Mouse (Mus musculus): ENCODE results near the gene Ctdnep1. TPM values are rescaled to one million over a fixed set of nuclear protein-coding genes. Genes with fewer than 3 reads are reported as not detected.

The Ctdnep1 gene
- total and polyA plus RNA-seq, 3 experiments: 117 to 136 (median 130) TPM

GRCm38 (mm10) chr11:70029130-70029801 lies 48.3 kb downstream of the Ctdnep1 start:
- DNase-seq: peak; percentile 63

- no peak for DNase-seq
These were observed 49.0 kb downstream of the Ctdnep1 start for GRCm38 (mm10) chr11:70029829-70030550.

- DNase-seq: no peak
These were observed 49.8 kb downstream of the Ctdnep1 start for GRCm38 (mm10) chr11:70030651-70031320.

DNA sequence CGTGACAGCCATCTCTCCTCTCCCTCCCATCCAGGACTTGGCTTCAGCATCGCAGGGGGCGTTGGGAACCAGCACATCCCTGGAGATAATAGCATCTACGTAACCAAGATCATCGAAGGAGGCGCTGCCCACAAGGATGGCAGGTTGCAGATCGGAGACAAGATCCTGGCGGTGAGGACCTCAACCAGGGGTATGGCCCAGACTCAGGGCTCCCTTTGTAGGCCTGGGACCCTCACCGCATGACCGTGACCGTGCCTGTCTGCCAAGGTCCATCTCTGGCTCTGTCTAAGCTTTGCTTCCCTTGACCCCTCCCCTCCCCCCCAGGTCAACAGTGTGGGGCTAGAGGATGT lies 50.3 kb downstream of the Ctdnep1 start:
- no peak for DNase-seq

GRCm38 (mm10) chr11:70038174-70038573 lies 57.2 kb downstream of the Ctdnep1 start:
- DNase-seq: no peak

- DNase-seq: no peak
These were observed 58.7 kb downstream of the Ctdnep1 start for GRCm38 (mm10) chr11:70039631-70040030.

GRCm38 (mm10) chr11:70040184-70040583 lies 59.2 kb downstream of the Ctdnep1 start:
- DNase-seq: no peak

Small RNAs within 50 kb of the gene (microRNA-seq; reads per million reads assigned to microRNA genes)
- 0 to 0.66 reads per million in 2 experiments for gene Gm44349
- gene Mir324: 1,982 to 2,409 reads per million in 2 experiments

Other genes starting within 250 kb of the Ctdnep1 start
Only the 30 nearest of the 36 such genes appear.
- 1 to 10 TPM; 1.7 to 3.1 TPM for gene Chrnb1, start 185.2 kb upstream of the Ctdnep1 start, total RNA-seq (2021)
- gene Chrnb1, start 185.2 kb upstream of the Ctdnep1 start, polyA plus RNA-seq (2012; rRNA removed): 2.7 and 3.0 TPM in 2 replicates
- gene Fgf11, start 179.3 kb upstream of the Ctdnep1 start, total RNA-seq (2021): 10 to 100 TPM in 1 of 2 experiments, 1 to 10 TPM in 1; 4.6 to 12.8 TPM
- 6.0 and 13.4 TPM in 2 replicates for gene Fgf11, start 179.3 kb upstream of the Ctdnep1 start, polyA plus RNA-seq (2012; rRNA removed)
- 1 to 10 TPM in 1 of 2 experiments, under 1 TPM in 1; 0.23 to 1.1 TPM for gene Tmem102, start 175.5 kb upstream of the Ctdnep1 start, total RNA-seq (2021)
- 0.81 and 0.94 TPM in 2 replicates for gene Tmem102, start 175.5 kb upstream of the Ctdnep1 start, polyA plus RNA-seq (2012; rRNA removed)
- gene Gm39566, start 165.9 kb upstream of the Ctdnep1 start, total RNA-seq (2021): not detected
- not detected in 2 replicates for gene Gm39566, start 165.9 kb upstream of the Ctdnep1 start, polyA plus RNA-seq (2012; rRNA removed)
- not detected for gene Spem2, start 162.7 kb upstream of the Ctdnep1 start, total RNA-seq (2021)
- gene Spem2, start 162.7 kb upstream of the Ctdnep1 start, polyA plus RNA-seq (2012; rRNA removed): 0.09 TPM in 1 of 2 replicates, not detected in the other
- gene Spem1, start 159.0 kb upstream of the Ctdnep1 start, total RNA-seq (2021): not detected
- gene Spem1, start 159.0 kb upstream of the Ctdnep1 start, polyA plus RNA-seq (2012; rRNA removed): not detected in 2 replicates
- gene Nlgn2, start 143.4 kb upstream of the Ctdnep1 start, total RNA-seq (2021): 10 to 100 TPM; 14.6 to 21.8 TPM
- gene Nlgn2, start 143.4 kb upstream of the Ctdnep1 start, polyA plus RNA-seq (2012; rRNA removed): 55.0 and 58.6 TPM in 2 replicates
- 100 to 1,000 TPM; 139 to 173 TPM for gene Tmem256, start 142.6 kb upstream of the Ctdnep1 start, total RNA-seq (2021)
- gene Tmem256, start 142.6 kb upstream of the Ctdnep1 start, polyA plus RNA-seq (2012; rRNA removed): 116 and 160 TPM in 2 replicates
- 10 to 100 TPM; 50.8 to 53.5 TPM for gene Plscr3, start 134.8 kb upstream of the Ctdnep1 start, total RNA-seq (2021)
- 224 and 230 TPM in 2 replicates for gene Plscr3, start 134.8 kb upstream of the Ctdnep1 start, polyA plus RNA-seq (2012; rRNA removed)
- gene Tnk1, start 122.4 kb upstream of the Ctdnep1 start, total RNA-seq (2021): under 1 TPM in 1 of 2 experiments, not detected in 1; 0.38 TPM
- 0.17 and 0.91 TPM in 2 replicates for gene Tnk1, start 122.4 kb upstream of the Ctdnep1 start, polyA plus RNA-seq (2012; rRNA removed)
- not detected for gene Tmem95, start 103.1 kb upstream of the Ctdnep1 start, total RNA-seq (2021)
- not detected in 2 replicates for gene Tmem95, start 103.1 kb upstream of the Ctdnep1 start, polyA plus RNA-seq (2012; rRNA removed)
- gene Kctd11, start 99.8 kb upstream of the Ctdnep1 start, total RNA-seq (2021): 1 to 10 TPM; 3.2 to 5.7 TPM
- 4.1 and 4.9 TPM in 2 replicates for gene Kctd11, start 99.8 kb upstream of the Ctdnep1 start, polyA plus RNA-seq (2012; rRNA removed)
- under 1 TPM; 0.46 to 0.69 TPM for gene Acap1, start 85.6 kb upstream of the Ctdnep1 start, total RNA-seq (2021)
- gene Acap1, start 85.6 kb upstream of the Ctdnep1 start, polyA plus RNA-seq (2012; rRNA removed): 0.71 and 1.0 TPM in 2 replicates
- under 1 TPM; 0.66 to 0.86 TPM for gene 2810408A11Rik, start 80.2 kb upstream of the Ctdnep1 start, total RNA-seq (2021)
- gene 2810408A11Rik, start 80.2 kb upstream of the Ctdnep1 start, polyA plus RNA-seq (2012; rRNA removed): 0.18 and 0.74 TPM in 2 replicates
- gene Neurl4, start 80.1 kb upstream of the Ctdnep1 start, total RNA-seq (2021): 10 to 100 TPM; 40.6 to 44.2 TPM
- gene Neurl4, start 80.1 kb upstream of the Ctdnep1 start, polyA plus RNA-seq (2012; rRNA removed): 38.6 and 47.6 TPM in 2 replicates
- gene Gps2, start 67.3 kb upstream of the Ctdnep1 start, total RNA-seq (2021): 10 to 100 TPM; 44.7 to 61.8 TPM
- 130 and 148 TPM in 2 replicates for gene Gps2, start 67.3 kb upstream of the Ctdnep1 start, polyA plus RNA-seq (2012; rRNA removed)
- gene Eif5a, start 59.2 kb upstream of the Ctdnep1 start, total RNA-seq (2021): 100 to 1,000 TPM; 572 to 622 TPM
- 180 and 225 TPM in 2 replicates for gene Eif5a, start 59.2 kb upstream of the Ctdnep1 start, polyA plus RNA-seq (2012; rRNA removed)
- 10 to 100 TPM; 12.9 to 20.0 TPM for gene Ybx2, start 45.4 kb upstream of the Ctdnep1 start, total RNA-seq (2021)
- 21.8 and 41.4 TPM in 2 replicates for gene Ybx2, start 45.4 kb upstream of the Ctdnep1 start, polyA plus RNA-seq (2012; rRNA removed)
- 100 to 1,000 TPM in 1 of 2 experiments, 10 to 100 TPM in 1; 84.2 to 119 TPM for gene Slc2a4, start 33.0 kb upstream of the Ctdnep1 start, total RNA-seq (2021)
- 138 and 142 TPM in 2 replicates for gene Slc2a4, start 33.0 kb upstream of the Ctdnep1 start, polyA plus RNA-seq (2012; rRNA removed)
- gene Cldn7, start 16.4 kb upstream of the Ctdnep1 start, total RNA-seq (2021): under 1 TPM in 1 of 2 experiments, not detected in 1; 0.78 TPM
- gene Cldn7, start 16.4 kb upstream of the Ctdnep1 start, polyA plus RNA-seq (2012; rRNA removed): 0.11 and 0.32 TPM in 2 replicates
- 10 to 100 TPM; 61.9 to 91.9 TPM for gene Elp5, start 1.4 kb downstream of the Ctdnep1 start, total RNA-seq (2021)
- 45.0 and 45.6 TPM in 2 replicates for gene Elp5, start 1.4 kb downstream of the Ctdnep1 start, polyA plus RNA-seq (2012; rRNA removed)
- 100 to 1,000 TPM; 487 to 580 TPM for gene Gabarap, start 10.0 kb downstream of the Ctdnep1 start, total RNA-seq (2021)
- gene Gabarap, start 10.0 kb downstream of the Ctdnep1 start, polyA plus RNA-seq (2012; rRNA removed): 226 and 315 TPM in 2 replicates
- gene Phf23, start 14.6 kb downstream of the Ctdnep1 start, total RNA-seq (2021): 10 to 100 TPM; 52.2 to 57.6 TPM
- gene Phf23, start 14.6 kb downstream of the Ctdnep1 start, polyA plus RNA-seq (2012; rRNA removed): 9.7 and 19.0 TPM in 2 replicates
- gene Dvl2, start 19.4 kb downstream of the Ctdnep1 start, total RNA-seq (2021): 10 to 100 TPM; 11.2 to 12.2 TPM
- gene Dvl2, start 19.4 kb downstream of the Ctdnep1 start, polyA plus RNA-seq (2012; rRNA removed): 20.2 and 22.2 TPM in 2 replicates
- gene Acadvl, start 34.3 kb downstream of the Ctdnep1 start, total RNA-seq (2021): 100 to 1,000 TPM; 426 to 754 TPM
- 171 and 186 TPM in 2 replicates for gene Acadvl, start 34.3 kb downstream of the Ctdnep1 start, polyA plus RNA-seq (2012; rRNA removed)
- 10 to 100 TPM; 22.9 to 32.4 TPM for gene Dlg4, start 35.8 kb downstream of the Ctdnep1 start, total RNA-seq (2021)
- gene Dlg4, start 35.8 kb downstream of the Ctdnep1 start, polyA plus RNA-seq (2012; rRNA removed): 21.7 and 22.1 TPM in 2 replicates
- gene Asgr1, start 72.9 kb downstream of the Ctdnep1 start, total RNA-seq (2021): 1 to 10 TPM in 1 of 2 experiments, not detected in 1; 1.7 TPM
- 0.08 TPM in 1 of 2 replicates, not detected in the other for gene Asgr1, start 72.9 kb downstream of the Ctdnep1 start, polyA plus RNA-seq (2012; rRNA removed)
- 1 to 10 TPM in 1 of 2 experiments, under 1 TPM in 1; 0.45 to 2.8 TPM for gene Asgr2, start 111.5 kb downstream of the Ctdnep1 start, total RNA-seq (2021)
- gene Asgr2, start 111.5 kb downstream of the Ctdnep1 start, polyA plus RNA-seq (2012; rRNA removed): 0.96 and 2.6 TPM in 2 replicates
- 1 to 10 TPM; 3.5 to 8.1 TPM for gene Mgl2, start 149.2 kb downstream of the Ctdnep1 start, total RNA-seq (2021)
- 2.2 and 2.3 TPM in 2 replicates for gene Mgl2, start 149.2 kb downstream of the Ctdnep1 start, polyA plus RNA-seq (2012; rRNA removed)
- gene Clec10a, start 175.0 kb downstream of the Ctdnep1 start, total RNA-seq (2021): 1 to 10 TPM; 1.9 to 6.1 TPM
- 1.2 and 1.7 TPM in 2 replicates for gene Clec10a, start 175.0 kb downstream of the Ctdnep1 start, polyA plus RNA-seq (2012; rRNA removed)